Mouse (Mus musculus) kidney, postnatal 36 days (tissue): ENCODE results near the gene Dcdc2a.

ENCODE experiments used
- DNase-seq, 2 experiments: peaks; one replicate each; pipeline ENCODE4 v3.0.0; 2021 to 2022; ENCODE audit warnings: mixed read lengths in 2 of 2

Dcdc2a gene

DNA sequence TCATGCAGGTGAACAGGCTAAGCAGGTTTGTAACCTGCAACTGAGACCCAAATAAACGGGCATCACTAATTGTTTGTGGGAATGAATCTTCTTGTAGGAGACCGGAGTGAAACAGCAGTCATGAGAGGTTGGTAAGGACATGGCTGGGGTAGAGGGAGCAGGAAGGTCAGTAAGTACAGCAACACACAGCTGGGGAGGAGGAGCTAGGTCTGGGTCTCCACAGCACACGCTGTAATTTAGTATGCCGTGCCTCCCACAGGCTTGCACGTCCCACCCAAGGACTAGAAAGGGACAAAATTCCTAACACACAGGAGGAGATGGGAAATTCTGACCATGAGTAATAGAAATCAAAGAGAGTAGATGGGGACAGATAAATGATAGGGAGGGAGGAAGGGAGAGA lies 42.8 kb downstream of the Dcdc2a start:
- DNase-seq: peak in 1 of 2 experiments; percentile 29

DNA sequence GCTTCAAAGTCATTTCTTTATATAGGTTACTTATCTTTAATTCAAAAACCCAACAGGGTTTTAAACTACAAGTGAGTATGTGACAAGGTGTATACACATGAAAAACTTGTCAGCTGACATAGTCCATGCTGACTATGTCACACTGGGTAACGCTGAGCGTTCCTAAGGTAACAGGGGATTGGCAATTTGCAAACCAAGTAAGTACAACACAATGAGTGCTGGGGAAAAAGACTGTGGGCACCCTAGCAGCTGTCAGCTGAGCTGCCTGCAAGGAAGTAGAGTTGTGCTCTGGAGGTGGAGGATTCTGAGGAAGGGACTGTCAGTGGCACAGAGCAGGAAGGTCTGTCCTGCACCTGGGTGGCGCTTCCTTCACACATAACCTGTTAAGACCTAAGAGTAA lies 43.7 kb downstream of the Dcdc2a start:
- DNase-seq: no peak

GRCm38 (mm10) chr13:25100581-25100980 lies 44.8 kb downstream of the Dcdc2a start:
- no peak for DNase-seq

DNA sequence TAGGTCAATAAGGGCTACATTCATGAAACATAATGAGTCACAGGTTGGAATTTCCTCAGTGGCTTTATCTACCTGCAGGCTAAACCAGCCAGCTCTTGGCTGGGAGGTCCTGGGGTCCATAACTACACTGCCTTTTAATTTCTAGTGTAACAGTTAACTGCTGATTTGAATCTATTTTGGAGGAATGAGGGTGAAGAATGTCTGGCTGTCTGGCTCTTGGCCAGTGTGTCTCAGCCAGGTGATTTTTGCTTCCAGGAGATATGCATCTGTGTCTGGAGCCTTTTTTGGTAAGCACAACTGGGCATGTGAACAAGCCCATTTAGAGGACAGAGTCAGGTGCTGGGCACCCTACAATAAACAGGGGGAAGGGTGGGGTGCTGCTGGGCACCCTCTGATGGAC lies 49.9 kb downstream of the Dcdc2a start:
- DNase-seq: peak; percentile 52 to 56

GRCm38 (mm10) chr13:25106740-25107139 lies 50.9 kb downstream of the Dcdc2a start:
- peak; percentile 58 to 71 for DNase-seq

DNA sequence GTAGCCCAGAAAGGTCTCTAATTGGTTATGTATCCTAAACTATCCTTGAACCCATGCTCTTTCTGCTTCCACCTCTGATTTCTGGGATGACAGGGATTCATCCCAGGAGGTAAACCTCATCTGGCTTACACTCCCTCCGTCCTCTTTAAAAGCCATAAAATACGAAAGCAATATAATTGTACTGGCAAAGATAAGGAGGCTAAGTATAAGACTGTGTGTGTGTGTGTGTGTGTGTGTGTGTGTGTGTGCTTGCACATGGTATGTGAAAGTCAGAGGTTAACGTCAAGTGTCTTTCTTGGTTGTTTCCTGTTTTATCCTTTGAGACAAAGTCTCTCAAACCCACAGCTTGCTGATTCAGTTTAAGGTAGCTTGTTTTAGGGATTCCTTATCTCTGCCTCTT lies 52.5 kb downstream of the Dcdc2a start:
- no peak for DNase-seq

DNA sequence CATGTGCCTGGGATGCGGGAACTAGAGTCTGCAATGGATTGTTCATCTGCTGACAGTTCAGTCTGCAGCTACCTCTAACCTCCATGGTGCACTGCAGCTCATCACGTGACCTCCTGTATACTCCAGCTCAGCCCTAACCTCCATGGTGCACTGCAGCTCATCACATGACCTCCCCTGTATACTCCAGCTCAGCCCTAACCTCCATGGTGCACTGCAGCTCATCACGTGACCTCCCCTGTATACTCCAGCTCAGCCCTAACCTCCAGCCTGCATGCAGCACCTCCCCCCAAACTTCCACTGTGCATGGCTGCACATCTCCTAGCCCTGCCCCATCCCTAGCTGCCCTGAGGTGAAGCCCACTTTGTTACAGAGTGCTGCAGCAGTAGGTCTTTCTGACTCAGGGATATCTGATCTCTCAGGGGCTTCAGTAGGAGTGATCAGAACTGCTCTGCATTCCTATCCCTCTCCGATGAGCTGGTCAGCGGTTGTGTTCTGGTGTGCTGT lies 54.8 kb downstream of the Dcdc2a start:
- DNase-seq: no peak

GRCm38 (mm10) chr13:25115429-25115881 lies 59.7 kb downstream of the Dcdc2a start:
- peak; percentile 88 to 91 for DNase-seq

GRCm38 (mm10) chr13:25115971-25116370 lies 60.2 kb downstream of the Dcdc2a start:
- peak; percentile 41 to 61 for DNase-seq

GRCm38 (mm10) chr13:25122740-25123335 lies 67.0 kb downstream of the Dcdc2a start:
- no peak for DNase-seq

DNA sequence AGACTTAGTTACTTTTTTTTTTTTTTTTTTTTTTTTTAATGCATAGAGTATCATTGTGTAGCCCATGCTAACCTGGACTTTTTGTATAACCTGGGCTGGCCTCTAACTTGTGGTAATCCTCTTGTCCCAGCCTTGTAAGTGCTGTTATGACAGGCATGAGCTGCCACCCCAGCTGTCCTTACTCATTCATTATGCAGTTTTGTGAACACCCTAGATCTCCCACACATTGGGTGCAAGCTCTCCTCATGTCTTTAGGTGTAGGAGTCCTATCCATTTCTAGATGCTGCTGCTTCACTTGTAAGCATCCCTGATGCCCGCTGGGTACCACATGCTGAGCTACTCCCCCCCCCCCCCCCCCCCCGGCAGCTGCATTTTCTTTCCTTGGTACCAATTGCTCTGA lies 71.4 kb downstream of the Dcdc2a start:
- DNase-seq: no peak

GRCm38 (mm10) chr13:25127806-25128205 lies 72.0 kb downstream of the Dcdc2a start:
- no peak for DNase-seq

DNA sequence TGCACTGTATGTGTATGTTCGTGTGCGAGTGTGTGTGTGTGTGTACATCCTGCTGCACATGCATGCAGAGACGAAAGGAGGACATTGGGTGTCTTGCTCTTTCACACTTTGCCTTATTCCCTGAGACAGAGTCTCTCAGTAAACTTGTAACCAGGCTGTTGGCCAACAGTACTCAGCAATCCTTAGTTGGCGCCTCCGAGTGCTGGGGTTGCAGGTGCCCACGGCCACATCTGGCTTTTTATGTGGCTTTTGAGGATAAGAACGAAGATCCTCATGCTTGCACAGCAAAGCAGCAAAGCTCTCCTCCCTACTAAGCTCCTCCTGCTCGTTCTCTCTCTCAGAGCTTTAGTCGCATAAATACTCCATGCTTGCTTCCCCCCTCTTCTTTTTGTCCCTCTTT lies 73.0 kb downstream of the Dcdc2a start:
- no peak for DNase-seq

GRCm38 (mm10) chr13:25143066-25143465 lies 87.3 kb downstream of the Dcdc2a start:
- no peak for DNase-seq

DNA sequence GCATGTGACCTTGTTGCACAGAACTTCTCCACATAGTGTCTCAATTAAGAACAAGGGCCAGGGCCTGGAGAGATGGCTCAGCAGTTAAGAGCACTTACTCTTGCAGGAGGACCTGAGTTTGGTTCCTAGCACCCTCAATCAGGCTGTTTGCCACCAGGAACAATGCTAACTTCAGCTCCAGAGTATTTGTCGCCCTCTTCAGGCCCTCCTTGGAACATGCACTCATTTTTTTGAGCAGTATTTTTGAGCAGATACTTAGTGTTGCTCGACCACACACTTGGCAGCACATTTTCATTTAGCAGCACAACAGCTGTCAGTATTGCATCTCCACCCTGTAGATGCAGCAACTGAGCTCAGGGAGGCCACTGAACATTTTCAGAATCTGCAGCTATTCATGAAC lies 88.3 kb downstream of the Dcdc2a start:
- no peak for DNase-seq

GRCm38 (mm10) chr13:25146232-25146631 lies 90.4 kb downstream of the Dcdc2a start:
- no peak for DNase-seq

DNA sequence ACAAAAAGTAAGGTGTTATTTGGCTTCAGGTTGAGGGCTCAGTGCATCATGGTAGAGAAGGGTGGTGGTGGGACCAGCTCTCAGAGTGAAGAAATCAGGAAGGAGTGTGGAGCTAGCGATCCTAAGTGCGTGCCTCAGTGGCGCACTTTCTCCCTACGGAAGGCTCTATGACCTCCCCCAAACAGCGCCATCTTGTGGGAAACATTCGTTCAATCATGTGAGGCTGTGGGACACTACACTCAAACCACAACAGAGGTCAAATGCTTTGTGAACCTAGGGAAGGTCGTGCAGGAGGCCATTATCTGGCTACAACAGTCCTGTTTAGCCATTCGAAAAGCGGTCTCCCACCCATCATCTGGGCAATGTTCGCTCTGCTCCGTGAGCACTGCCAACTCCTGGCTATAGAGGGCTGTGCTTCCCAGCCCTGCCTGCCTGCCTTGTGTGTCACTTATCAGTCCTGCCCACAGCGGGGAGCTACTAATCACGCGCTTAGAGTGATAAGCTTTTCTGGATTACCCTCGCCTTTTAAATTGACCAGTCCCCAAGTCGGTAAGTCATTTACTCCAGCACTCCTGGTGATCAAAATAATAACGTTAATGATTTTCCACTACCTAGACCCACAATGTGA lies 94.5 kb downstream of the Dcdc2a start:
- peak; percentile 16 to 22 for DNase-seq

- peak; percentile 65 to 68 for DNase-seq
Measured at GRCm38 (mm10) chr13:25150861-25151260, 95.1 kb downstream of the Dcdc2a start.

- no peak for DNase-seq
Measured at GRCm38 (mm10) chr13:25159917-25160316, 104.1 kb downstream of the Dcdc2a start.

- no peak for DNase-seq
Measured at GRCm38 (mm10) chr13:25160804-25161203, 105.0 kb downstream of the Dcdc2a start.

- no peak for DNase-seq
Measured at GRCm38 (mm10) chr13:25162594-25162993, 106.8 kb downstream of the Dcdc2a start.

DNA sequence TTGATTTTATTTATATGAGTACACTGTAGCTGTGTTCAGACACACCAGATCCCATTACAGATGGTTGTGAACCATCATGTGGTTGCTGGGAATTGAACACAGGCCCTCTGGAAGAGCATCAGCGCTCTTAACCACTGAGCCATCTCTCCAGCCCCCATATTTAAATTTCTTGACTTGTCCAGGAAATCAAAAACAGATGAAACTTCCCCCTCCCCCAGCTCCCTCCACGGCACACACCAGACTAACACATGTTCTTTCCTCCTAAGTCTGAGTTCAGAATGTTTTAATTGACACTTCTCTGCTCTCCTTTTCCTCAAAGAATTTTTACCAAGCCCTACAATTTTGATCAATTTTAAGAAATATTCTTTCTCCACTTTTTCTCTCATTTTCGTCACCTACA lies 113.1 kb downstream of the Dcdc2a start:
- no peak for DNase-seq

DNA sequence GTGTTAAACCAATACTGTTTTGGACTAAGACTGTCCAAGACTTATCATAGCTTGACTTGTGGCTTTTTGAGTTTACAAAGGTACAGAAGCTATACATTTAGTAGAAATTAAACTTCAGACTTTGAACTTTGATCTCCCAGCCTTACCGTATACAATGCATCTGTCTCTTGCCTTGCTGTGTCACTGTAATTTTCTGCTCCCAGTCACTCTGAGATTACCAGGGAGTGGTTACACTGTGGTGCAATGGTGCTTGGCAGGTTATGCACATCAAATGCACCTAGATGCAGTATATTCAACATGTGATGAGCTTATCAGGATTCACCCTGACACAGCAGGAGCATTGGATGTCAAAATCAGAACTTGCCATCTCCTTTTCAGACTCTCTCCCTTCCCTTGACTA lies 122.0 kb downstream of the Dcdc2a start:
- no peak for DNase-seq

DNA sequence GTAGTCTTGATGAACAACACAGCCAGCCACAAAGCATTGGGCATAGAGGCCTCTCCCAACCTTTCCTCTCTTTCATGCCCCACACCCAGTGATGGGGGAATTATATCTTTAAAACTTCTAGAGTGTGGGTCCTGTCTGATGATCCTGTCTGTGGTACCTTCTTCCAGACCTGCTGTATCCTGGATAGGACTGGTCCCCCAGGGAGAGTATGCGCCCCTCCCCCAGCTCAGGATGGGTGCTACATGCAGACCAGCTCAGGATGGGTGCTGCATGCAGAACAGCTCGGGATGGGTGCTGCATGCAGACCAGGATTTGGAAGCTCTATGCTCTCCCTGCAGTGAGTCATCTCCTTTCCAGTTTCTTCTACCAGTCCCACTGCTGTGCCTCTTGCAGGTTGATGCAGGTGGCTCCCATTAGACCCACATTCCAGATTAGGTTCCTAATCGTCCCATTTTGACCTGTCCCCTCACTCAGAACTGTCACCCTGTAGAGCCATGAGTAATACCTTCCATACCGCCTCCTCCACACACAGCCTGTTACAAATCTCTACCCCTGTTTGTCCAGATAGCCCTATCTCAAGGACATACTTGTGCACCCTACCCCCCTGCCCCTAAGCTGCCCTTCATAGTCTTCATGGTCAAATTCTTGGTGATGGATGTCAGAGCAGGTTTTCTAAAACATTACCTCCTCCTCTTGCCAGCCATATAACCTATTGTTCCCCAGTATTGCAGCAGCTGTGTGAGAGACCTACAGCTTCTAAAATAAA lies 122.6 kb downstream of the Dcdc2a start:
- no peak for DNase-seq
